In genomic region chr4:40844251-40844721, GRCm38 (mm10) we compare ENCODE assay signal across 8 mouse cellular contexts. TPM values are rescaled to one million over a fixed set of nuclear protein-coding genes. Genes with fewer than 3 reads are reported as not detected.
A peak's percentile ranks its signal among the peaks of the same experiment; 100 is the strongest.
DNase-seq lines count a peak whose midpoint lies in the region; ATAC-seq and TF ChIP-seq lines count a peak whose summit lies in the region.

No protein-coding gene starts in this region.

- no peaks in the 10 kb centered on the region for H3K9me3 ChIP-seq in heart, embryonic 10.5 days

- H3K36me3 ChIP-seq in heart, embryonic 10.5 days = peaks cover 5% of the 10 kb centered on the region; the same call in 1 of the 2 replicates

- no peak for TF ChIP-seq CTCF in bone marrow, adult 2 months (IDR thresholded peaks at IDR 0.05; ENCODE audit: control insufficient read depth, insufficient read depth, low read length)

- intact Hi-C loops in left cerebral cortex, postnatal 10 days (cut with DNase I) = no loop called here

- 9% methylated on average over 5 of the region's 5 CpGs for WGBS in bone marrow, adult 2 months
- 19% methylated on average over 5 of the region's 5 CpGs for WGBS in heart, embryonic 10.5 days

- no peaks in the 10 kb centered on the region for H3K27me3 ChIP-seq in heart, embryonic 10.5 days (ENCODE audit: insufficient read depth, poor library complexity, severe bottlenecking)

- no peak overlapping the region for H3K4me3 ChIP-seq in bone marrow, adult 2 months (replicated peaks; ENCODE audit: control insufficient read depth, low read depth, low read length)
- H3K4me3 ChIP-seq in heart, embryonic 10.5 days = peak overlapping the region; percentile 31; the same call in 1 of the 2 replicates

- ATAC-seq in megakaryocyte-erythroid progenitor cell, adult 5-6 weeks (replicated peaks; ENCODE audit: low FRiP score, low TSS enrichment, poor library complexity, severe bottlenecking) = 0 out of 2 replicates have a peak, but pooled peaks have one; percentile 34

- H3K4me1 ChIP-seq in bone marrow, adult 2 months (ENCODE audit: control insufficient read depth, insufficient read depth, low read length) = peaks cover 23% of the 10 kb centered on the region
- H3K4me1 ChIP-seq in heart, embryonic 10.5 days = peaks cover 86% of the 10 kb centered on the region

- no peak for TF ChIP-seq POLR2A in bone marrow, adult 2 months (IDR thresholded peaks at IDR 0.05; ENCODE audit: borderline replicate concordance, control insufficient read depth, low read depth, low read length)

- peak overlapping the region; percentile 44 for H3K27ac ChIP-seq in bone marrow, adult 2 months (ENCODE audit: control insufficient read depth, insufficient read depth, low read depth, low read length, poor library complexity)
- H3K27ac ChIP-seq in heart, embryonic 10.5 days = peak overlapping the region; percentile 85

- DNase-seq in left cerebral cortex, postnatal 10 days (ENCODE audit: extremely low spot score in 1 of 2, low spot score in 2 of 2) = peak; percentile 34 to 66
- no peak for DNase-seq in left cerebral cortex, adult 11 months (ENCODE audit: low spot score)
- DNase-seq in heart, embryonic 10.5 days (ENCODE audit: low spot score) = no peak
- peak; percentile 38 to 69 for DNase-seq in kidney, postnatal 25 days
- DNase-seq in thymus, postnatal 0 days (ENCODE audit: low spot score) = peak; percentile 53
- DNase-seq in MN1 (ENCODE audit: low spot score) = no peak

RNA-seq across cellular contexts. Expression of gene B4galt1, which starts 9.5 kb away (rescaled TPM):
- 1 to 10 TPM; 6.8 to 7.0 TPM for total RNA-seq in left cerebral cortex, postnatal 10 days (2021)
- 32.2 and 44.4 TPM in 2 replicates for polyA plus RNA-seq in bone marrow, adult 2 months (2011; ENCODE audit: insufficient read depth, insufficient read length, low replicate concordance, missing spikeins)
- 38.1 and 47.1 TPM in 2 replicates for polyA plus RNA-seq in heart, embryonic 10.5 days (2016; fragmentation: Nextera tagmentation; extraction: Ambion mirVana)
- total RNA-seq in megakaryocyte-erythroid progenitor cell, adult 5-6 weeks (2014; fragmentation: Nextera tagmentation) = 30.8 and 35.1 TPM in 2 replicates
- total RNA-seq in megakaryocyte-erythroid progenitor cell, adult 5-6 weeks (2017) = 14.4 and 20.5 TPM in 2 replicates
- polyA plus RNA-seq in thymus, postnatal 0 days (2015; fragmentation: Nextera tagmentation; extraction: Ambion mirVana) = 29.6 and 32.0 TPM in 2 replicates

Comparison
In these comparisons a context has a peak if more than half of its experiments do, and no peak if none do; other contexts are left out.
1. DNase-seq: peak in left cerebral cortex, postnatal 10 days (2 of 2), kidney, postnatal 25 days (2 of 2) and thymus, postnatal 0 days (single experiment); none in left cerebral cortex, adult 11 months (single experiment), heart, embryonic 10.5 days (single experiment) and MN1 (single experiment).